Mouse (Mus musculus): ENCODE data around the gene Fblim1. TPM values are rescaled to one million over a fixed set of nuclear protein-coding genes. Genes with fewer than 3 reads are reported as not detected.
A peak's percentile ranks its signal among the peaks of the same experiment; 100 is the strongest.

Fblim1 gene
- polyA plus RNA-seq, 1 experiment from 2014 or later: 70.6 TPM

GRCm38 (mm10) chr4:141617299-141617698, 11.4 kb upstream of the Fblim1 start:
- Histone ChIP-seq H3K27me3 (replicated peaks) (no peaks in the 10 kb centered on the region; the same call in 1 of the 2 replicates), H3K36me3 (no peaks in the 10 kb centered on the region), H3K4me2 (peak overlapping the region; percentile 70), H3K9ac (peak overlapping the region; percentile 49), H3K9me3 (replicated peaks) (no peaks in the 10 kb centered on the region), H3K27ac (ENCODE audit: poor library complexity, severe bottlenecking) (no peak overlapping the region), H3K4me3 (peak overlapping the region; percentile 34), H3K4me1 (replicated peaks) (peaks cover 12% of the 10 kb centered on the region)
- peak; percentile 49 for ATAC-seq (ENCODE audit: insufficient number of reproducible peaks, low FRiP score)
- 3% methylated on average over 20 of the region's 20 CpGs for WGBS

DNA sequence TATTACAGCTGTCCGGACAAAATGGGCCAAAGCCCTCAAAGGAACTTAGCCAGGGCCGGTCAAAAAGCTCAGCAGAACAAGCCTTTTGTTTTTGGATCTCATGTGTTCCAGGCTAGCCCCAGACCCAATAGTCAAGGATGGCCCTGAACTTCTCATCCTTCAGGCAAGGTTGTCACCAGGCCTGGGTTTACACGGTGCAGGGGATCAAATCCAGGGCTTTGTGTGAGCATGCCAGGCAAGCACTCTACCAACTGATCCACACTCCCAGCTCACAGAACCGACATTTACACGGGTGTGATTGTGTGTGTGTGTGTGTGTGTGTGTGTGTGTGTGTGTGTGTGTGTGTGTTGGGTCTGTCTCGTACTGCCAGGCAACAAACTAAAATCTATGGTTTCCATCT, 10.9 kb upstream of the Fblim1 start:
- H3K9ac ChIP-seq: no peak overlapping the region
- H3K4me2 ChIP-seq: 0 out of 2 replicates have a peak overlapping the region, but pooled peaks have one; percentile 70

DNA sequence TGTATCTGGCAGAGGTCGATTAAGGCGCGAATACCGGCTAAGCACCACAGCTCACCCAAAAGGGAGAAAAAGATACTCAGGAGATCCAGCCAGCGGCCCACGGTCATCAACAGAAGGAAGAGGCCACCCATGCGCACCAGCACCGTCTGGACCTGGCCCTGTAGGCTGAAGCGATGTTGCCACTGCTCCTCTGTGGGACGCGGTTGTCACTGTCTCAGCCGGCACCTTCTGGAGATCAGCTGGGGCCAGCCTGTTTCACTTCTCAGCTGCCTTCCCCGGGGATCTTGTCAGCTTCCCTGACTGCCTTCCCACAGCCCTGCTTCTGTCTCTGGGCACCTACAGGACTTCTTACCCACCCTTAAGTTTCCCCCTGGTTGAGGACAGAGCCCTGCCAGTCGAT, 9.1 kb upstream of the Fblim1 start:
- no peak overlapping the region for H3K9ac ChIP-seq
- H3K4me3 ChIP-seq: no peak overlapping the region
- H3K4me1 ChIP-seq (replicated peaks): peaks cover 18% of the 10 kb centered on the region
- H3K27ac ChIP-seq (ENCODE audit: poor library complexity, severe bottlenecking): no peak overlapping the region
- ATAC-seq (ENCODE audit: insufficient number of reproducible peaks, low FRiP score): no peak
- 81% methylated on average over 14 of the region's 14 CpGs for WGBS
- H3K9me3 ChIP-seq (replicated peaks): no peaks in the 10 kb centered on the region
- H3K27me3 ChIP-seq (replicated peaks): no peaks in the 10 kb centered on the region; the same call in 1 of the 2 replicates
- no peaks in the 10 kb centered on the region for H3K36me3 ChIP-seq
- no peak overlapping the region for H3K4me2 ChIP-seq

More for the DNA sequence above, 10.9 kb upstream of the Fblim1 start:
- H3K27ac ChIP-seq (ENCODE audit: poor library complexity, severe bottlenecking): no peak overlapping the region
- no peak overlapping the region for H3K4me3 ChIP-seq
- no peak for ATAC-seq (ENCODE audit: insufficient number of reproducible peaks, low FRiP score)
- H3K9me3 ChIP-seq (replicated peaks): no peaks in the 10 kb centered on the region
- no peaks in the 10 kb centered on the region for H3K36me3 ChIP-seq
- no peaks in the 10 kb centered on the region; the same call in 1 of the 2 replicates for H3K27me3 ChIP-seq (replicated peaks)
- H3K4me1 ChIP-seq (replicated peaks): peaks cover 12% of the 10 kb centered on the region
- 77% methylated on average over 6 of the region's 6 CpGs for WGBS

- Histone ChIP-seq H3K9me3 (replicated peaks) (no peaks in the 10 kb centered on the region), H3K4me2 (no peak overlapping the region), H3K4me1 (replicated peaks) (peaks cover 15% of the 10 kb centered on the region), H3K9ac (no peak overlapping the region), H3K27ac (ENCODE audit: poor library complexity, severe bottlenecking) (no peak overlapping the region), H3K4me3 (no peak overlapping the region), H3K36me3 (no peaks in the 10 kb centered on the region), H3K27me3 (replicated peaks) (no peaks in the 10 kb centered on the region)
- 51% methylated on average over 6 of the region's 6 CpGs for WGBS
- ATAC-seq (ENCODE audit: insufficient number of reproducible peaks, low FRiP score): peak; percentile 71
These were observed 3.6 kb upstream of the Fblim1 start for GRCm38 (mm10) chr4:141609538-141609937.

DNA sequence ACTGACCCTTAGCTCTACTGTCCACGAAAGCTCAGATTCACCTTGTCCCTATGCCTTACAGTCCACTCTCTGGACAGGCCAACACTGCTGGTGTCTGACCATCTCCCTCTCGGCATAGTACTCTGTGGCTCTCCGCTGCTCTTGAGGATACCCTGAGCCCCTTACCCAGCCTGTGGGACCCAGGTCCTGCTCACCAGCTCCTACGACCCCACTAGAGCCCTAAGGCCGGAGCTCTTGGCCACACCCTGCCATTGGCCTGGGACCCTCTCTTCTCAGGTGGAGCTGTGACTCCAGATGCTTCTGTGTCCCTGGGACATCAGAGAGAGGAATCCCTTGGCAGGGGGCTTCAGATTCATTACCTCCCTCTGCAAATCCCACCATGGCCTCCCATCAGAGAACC, 475 bp downstream of the Fblim1 start:
- no peak overlapping the region for H3K9ac ChIP-seq
- no peaks in the 10 kb centered on the region for H3K36me3 ChIP-seq
- no peak overlapping the region for H3K4me2 ChIP-seq
- no peak for ATAC-seq (ENCODE audit: insufficient number of reproducible peaks, low FRiP score)
- H3K4me1 ChIP-seq (replicated peaks): peaks cover 53% of the 10 kb centered on the region
- H3K27me3 ChIP-seq (replicated peaks): no peaks in the 10 kb centered on the region
- H3K9me3 ChIP-seq (replicated peaks): no peaks in the 10 kb centered on the region
- no peak overlapping the region for H3K27ac ChIP-seq (ENCODE audit: poor library complexity, severe bottlenecking)
- no peak overlapping the region for H3K4me3 ChIP-seq
- WGBS: 87% methylated on average over 5 of the region's 5 CpGs

- no peak overlapping the region for H3K4me2 ChIP-seq
- H3K4me3 ChIP-seq: no peak overlapping the region
- ATAC-seq (ENCODE audit: insufficient number of reproducible peaks, low FRiP score): no peak
- no peaks in the 10 kb centered on the region for H3K36me3 ChIP-seq
- no peak overlapping the region for H3K9ac ChIP-seq
- H3K27me3 ChIP-seq (replicated peaks): no peaks in the 10 kb centered on the region
- peaks cover 53% of the 10 kb centered on the region for H3K4me1 ChIP-seq (replicated peaks)
- 51% methylated on average over 8 of the region's 8 CpGs for WGBS
- no peaks in the 10 kb centered on the region for H3K9me3 ChIP-seq (replicated peaks)
- H3K27ac ChIP-seq (ENCODE audit: poor library complexity, severe bottlenecking): peak overlapping the region; percentile 45
These were observed 1.4 kb downstream of the Fblim1 start for GRCm38 (mm10) chr4:141604493-141604892.

DNA sequence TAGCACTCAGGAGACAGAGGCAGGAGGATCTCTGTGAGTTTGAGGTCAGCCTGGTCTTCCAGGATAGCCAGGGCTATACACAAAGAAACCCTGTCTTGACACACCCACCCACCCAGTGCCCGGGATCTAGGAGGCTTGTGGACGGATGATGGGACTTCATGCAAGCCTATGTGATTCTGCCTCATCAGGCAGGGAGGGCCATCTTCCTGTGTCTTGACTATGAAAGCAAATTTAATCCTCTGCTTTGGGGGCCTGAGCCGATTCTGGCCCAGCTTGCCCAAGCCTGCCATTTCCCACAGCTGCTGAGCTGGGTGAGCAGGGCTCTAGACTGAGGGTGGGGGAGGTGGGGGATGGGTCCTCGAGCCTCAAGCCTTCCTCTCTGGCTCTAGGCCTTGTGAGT, 2.0 kb downstream of the Fblim1 start:
- Histone ChIP-seq H3K4me2 (no peak overlapping the region), H3K27me3 (replicated peaks) (no peaks in the 10 kb centered on the region), H3K36me3 (no peaks in the 10 kb centered on the region), H3K4me1 (replicated peaks) (peaks cover 53% of the 10 kb centered on the region), H3K4me3 (no peak overlapping the region), H3K27ac (ENCODE audit: poor library complexity, severe bottlenecking) (peak overlapping the region; percentile 45), H3K9me3 (replicated peaks) (no peaks in the 10 kb centered on the region), H3K9ac (no peak overlapping the region)
- 54% methylated on average over 4 of the region's 4 CpGs for WGBS
- no peak for ATAC-seq (ENCODE audit: insufficient number of reproducible peaks, low FRiP score)

GRCm38 (mm10) chr4:141602523-141603223, 3.2 kb downstream of the Fblim1 start:
- Histone ChIP-seq H3K9ac (no peak overlapping the region), H3K36me3 (no peaks in the 10 kb centered on the region), H3K9me3 (replicated peaks) (no peaks in the 10 kb centered on the region), H3K27me3 (replicated peaks) (no peaks in the 10 kb centered on the region), H3K27ac (ENCODE audit: poor library complexity, severe bottlenecking) (peak overlapping the region; percentile 74), H3K4me3 (no peak overlapping the region), H3K4me2 (no peak overlapping the region), H3K4me1 (replicated peaks) (peaks cover 53% of the 10 kb centered on the region)
- 50% methylated on average over 11 of the region's 11 CpGs for WGBS
- peak; percentile 36 for ATAC-seq (ENCODE audit: insufficient number of reproducible peaks, low FRiP score)

DNA sequence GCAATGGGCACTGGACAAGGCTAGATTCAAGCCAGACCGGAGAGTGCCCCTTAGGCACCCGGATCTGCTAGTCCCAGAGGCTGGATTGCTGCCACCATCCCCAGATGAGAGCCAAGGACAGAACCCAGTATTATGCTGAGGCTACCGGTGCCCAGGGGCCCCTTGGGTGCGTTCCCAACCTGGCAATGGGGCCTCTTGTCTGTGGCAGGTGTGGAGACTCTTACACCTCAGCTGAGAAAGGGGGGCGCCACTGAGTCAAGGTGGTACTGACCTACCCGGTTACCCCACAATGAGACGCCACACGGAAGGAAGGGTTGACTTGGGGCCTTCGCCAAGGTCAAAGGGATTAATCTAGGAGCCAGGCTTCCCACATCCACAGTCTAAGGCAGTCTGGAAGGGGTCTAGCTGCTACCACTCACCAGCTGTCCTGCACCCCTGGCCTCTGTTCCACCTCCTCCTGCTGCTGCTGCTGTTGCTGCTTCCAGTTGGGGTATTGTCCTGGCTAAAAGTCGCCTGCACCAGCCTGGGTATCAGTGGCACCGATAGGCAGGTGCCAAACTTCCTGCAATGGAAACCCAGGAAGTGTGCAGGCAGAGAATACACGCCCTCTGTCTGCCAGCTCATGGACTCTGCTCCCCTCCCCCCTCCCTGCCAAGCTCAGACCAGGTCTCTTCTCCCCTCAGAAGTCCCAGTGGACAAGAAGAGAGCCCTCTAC, 4.6 kb downstream of the Fblim1 start:
- no peak overlapping the region for H3K4me3 ChIP-seq
- ATAC-seq (ENCODE audit: insufficient number of reproducible peaks, low FRiP score): no peak
- peak overlapping the region; percentile 74 for H3K27ac ChIP-seq (ENCODE audit: poor library complexity, severe bottlenecking)
- no peak overlapping the region for H3K4me2 ChIP-seq
- H3K36me3 ChIP-seq: no peaks in the 10 kb centered on the region
- WGBS: 57% methylated on average over 12 of the region's 12 CpGs
- peaks cover 60% of the 10 kb centered on the region for H3K4me1 ChIP-seq (replicated peaks)
- no peaks in the 10 kb centered on the region for H3K27me3 ChIP-seq (replicated peaks)
- no peak overlapping the region for H3K9ac ChIP-seq
- no peaks in the 10 kb centered on the region for H3K9me3 ChIP-seq (replicated peaks)

GRCm38 (mm10) chr4:141600364-141600763, 5.5 kb downstream of the Fblim1 start:
- no peaks in the 10 kb centered on the region for H3K27me3 ChIP-seq (replicated peaks)
- peak overlapping the region; percentile 91 for H3K4me2 ChIP-seq
- WGBS: 27% methylated on average over 6 of the region's 6 CpGs
- ATAC-seq (ENCODE audit: insufficient number of reproducible peaks, low FRiP score): no peak
- H3K9me3 ChIP-seq (replicated peaks): no peaks in the 10 kb centered on the region
- H3K4me3 ChIP-seq: peak overlapping the region; percentile 76; the same call in 1 of the 2 replicates
- peaks cover 4% of the 10 kb centered on the region for H3K36me3 ChIP-seq
- H3K27ac ChIP-seq (ENCODE audit: poor library complexity, severe bottlenecking): peak overlapping the region; percentile 84; the same call in 1 of the 2 replicates
- peaks cover 54% of the 10 kb centered on the region for H3K4me1 ChIP-seq (replicated peaks)
- H3K9ac ChIP-seq: no peak overlapping the region; the same call in 1 of the 2 replicates

Data from heart, embryonic 12.5 days (tissue).